Mouse (Mus musculus): ENCODE data around the gene A930018P22Rik.
A peak's percentile ranks its signal among the peaks of the same experiment; 100 is the strongest.

DNA sequence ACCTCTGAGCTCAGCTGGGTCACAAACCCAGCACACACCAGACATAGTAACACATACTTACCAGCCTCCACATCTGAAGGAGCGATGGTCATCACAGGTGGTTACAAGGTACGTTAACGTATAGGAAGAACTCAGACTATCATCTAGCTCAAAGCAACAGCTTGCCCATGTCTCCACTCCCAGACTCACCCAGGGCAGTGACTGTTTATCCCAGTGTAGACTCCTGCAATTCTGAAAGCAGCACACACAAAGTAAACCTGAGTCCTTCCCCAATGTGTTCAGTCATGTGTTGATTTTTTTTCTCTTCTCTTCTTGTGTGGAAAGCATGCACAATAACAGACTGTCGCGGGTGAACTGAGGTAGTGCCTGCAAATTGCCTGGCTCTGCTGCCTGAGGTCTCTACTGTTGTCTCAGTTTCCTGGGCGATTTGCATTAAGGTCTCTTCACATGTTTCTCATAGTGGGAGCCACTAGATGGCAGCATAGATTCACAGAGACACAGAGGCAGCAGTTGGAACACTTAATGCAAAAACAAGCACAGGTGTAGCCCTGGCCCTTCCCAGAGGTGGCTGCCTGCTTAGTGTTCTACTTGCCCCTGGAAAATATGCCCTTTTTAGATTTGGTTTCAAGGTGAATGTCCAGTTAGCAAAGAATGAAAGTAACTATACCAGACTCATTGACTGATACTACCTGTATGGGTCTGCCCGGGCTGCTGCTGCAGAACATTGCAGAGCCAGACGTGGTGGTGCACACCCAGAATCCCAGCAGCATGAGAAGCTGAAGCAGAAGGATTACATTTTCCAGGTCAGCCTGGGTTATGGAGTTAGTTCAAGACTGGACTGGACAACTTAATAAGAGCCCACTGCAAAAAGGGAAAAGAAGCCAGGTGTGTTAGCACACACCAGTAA is 11.8 kb downstream of the A930018P22Rik start:
- peak; percentile 61 for TF ChIP-seq CTCF (IDR thresholded peaks at IDR 0.05; ENCODE audit: low read depth, low read length)
- no peak for TF ChIP-seq GATA1 (IDR thresholded peaks at IDR 0.05; ENCODE audit: borderline replicate concordance, low read length)
- TF ChIP-seq TAL1 (conservative IDR thresholded peaks at IDR 0.05; ENCODE audit: low read depth, low read length) = no peak
- TF ChIP-seq POLR2AphosphoS5 (IDR thresholded peaks at IDR 0.05; ENCODE audit: insufficient replicate concordance, low read depth, low read length) = no peak

All from G1E (cell line).